Mouse (Mus musculus) retina, postnatal 7 days (tissue): ENCODE data around the gene Xirp1.
"Not testable (repeated sequence)": the region's sequence is repeated elsewhere in the genome, so short reads cannot be mapped to it uniquely, and the experiment has no call there.

Source experiments
- DNase-seq: peaks from one replicate; pipeline ENCODE4 v3.0.0-alpha.2; 2012; ENCODE audit warnings: low read depth, low spot score

Gene Xirp1

GRCm38 (mm10) chr9:120020285-120020890 lies 3.0 kb downstream of the Xirp1 start:
- peak; percentile 38 for DNase-seq

- DNase-seq, result no peak
Measured at GRCm38 (mm10) chr9:120016956-120017355, 6.4 kb downstream of the Xirp1 start.

GRCm38 (mm10) chr9:120014828-120015227 lies 8.6 kb downstream of the Xirp1 start:
- DNase-seq, result no peak

GRCm38 (mm10) chr9:120013251-120013820 lies 10.1 kb downstream of the Xirp1 start:
- no peak for DNase-seq

GRCm38 (mm10) chr9:120012781-120013180 lies 10.6 kb downstream of the Xirp1 start:
- no peak for DNase-seq

GRCm38 (mm10) chr9:120012161-120012560 lies 11.2 kb downstream of the Xirp1 start:
- DNase-seq, result not testable (repeated sequence)

GRCm38 (mm10) chr9:120011533-120011932 lies 11.9 kb downstream of the Xirp1 start:
- peak; percentile 58 for DNase-seq

GRCm38 (mm10) chr9:120010781-120011511 lies 12.5 kb downstream of the Xirp1 start:
- peak; percentile 89 for DNase-seq

- DNase-seq, result no peak
Measured at GRCm38 (mm10) chr9:120009871-120010270, 13.5 kb downstream of the Xirp1 start.

- no peak for DNase-seq
Measured at GRCm38 (mm10) chr9:120009226-120009841, 14.1 kb downstream of the Xirp1 start.

- DNase-seq, result no peak
Measured at GRCm38 (mm10) chr9:120007833-120008232, 15.6 kb downstream of the Xirp1 start.

- DNase-seq, result no peak
Measured at GRCm38 (mm10) chr9:120005936-120006335, 17.5 kb downstream of the Xirp1 start.

- DNase-seq, result no peak
Measured at GRCm38 (mm10) chr9:120002893-120003292, 20.5 kb downstream of the Xirp1 start.

- no peak for DNase-seq
Measured at GRCm38 (mm10) chr9:120001945-120002725, 21.3 kb downstream of the Xirp1 start.

GRCm38 (mm10) chr9:120000761-120001160 lies 22.6 kb downstream of the Xirp1 start:
- DNase-seq, result no peak

- no peak for DNase-seq
Measured at GRCm38 (mm10) chr9:119999636-120000035, 23.8 kb downstream of the Xirp1 start.

- no peak for DNase-seq
Measured at GRCm38 (mm10) chr9:119998776-119999175, 24.6 kb downstream of the Xirp1 start.

- no peak for DNase-seq
Measured at GRCm38 (mm10) chr9:119996080-119996479, 27.3 kb downstream of the Xirp1 start.

GRCm38 (mm10) chr9:119994207-119994606 lies 29.2 kb downstream of the Xirp1 start:
- no peak for DNase-seq

GRCm38 (mm10) chr9:119993092-119993844 lies 30.1 kb downstream of the Xirp1 start:
- no peak for DNase-seq

- DNase-seq, result no peak
Measured at GRCm38 (mm10) chr9:119991310-119991709, 32.1 kb downstream of the Xirp1 start.
